Mouse (Mus musculus) E14TG2a.4 (cell line): Measurements from ENCODE around the gene Kank2.

Source experiments
- CTCF ChIP-seq: conservative IDR thresholded peaks from 2 replicates; pipeline ENCODE4 v1.5.1; 2014; ENCODE audit warnings: low read length
- NANOG ChIP-seq: IDR thresholded peaks from 2 replicates; pipeline ENCODE4 v1.6.1; 2014; ENCODE audit warnings: borderline replicate concordance, low read length, mixed read lengths
- POU5F1 ChIP-seq: IDR thresholded peaks from 2 replicates; pipeline ENCODE4 v1.6.1; 2014; ENCODE audit warnings: low read length, borderline replicate concordance

GRCm38 (mm10) chr9:21724147-21724536 is 74.4 kb downstream of the Kank2 start:
- TF ChIP-seq CTCF (no peak), POU5F1 (no peak), NANOG (no peak)
